Mouse (Mus musculus) right cerebral cortex, postnatal 4 days (tissue): Measurements from ENCODE around the gene Jam3.
"Not testable (repeated sequence)": the region's sequence is repeated elsewhere in the genome, so short reads cannot be mapped to it uniquely, and the experiment has no call there.

Experiments
- DNase-seq: peaks from one replicate; pipeline ENCODE4 v3.0.0-alpha.2; 2022

Jam3 gene

DNA sequence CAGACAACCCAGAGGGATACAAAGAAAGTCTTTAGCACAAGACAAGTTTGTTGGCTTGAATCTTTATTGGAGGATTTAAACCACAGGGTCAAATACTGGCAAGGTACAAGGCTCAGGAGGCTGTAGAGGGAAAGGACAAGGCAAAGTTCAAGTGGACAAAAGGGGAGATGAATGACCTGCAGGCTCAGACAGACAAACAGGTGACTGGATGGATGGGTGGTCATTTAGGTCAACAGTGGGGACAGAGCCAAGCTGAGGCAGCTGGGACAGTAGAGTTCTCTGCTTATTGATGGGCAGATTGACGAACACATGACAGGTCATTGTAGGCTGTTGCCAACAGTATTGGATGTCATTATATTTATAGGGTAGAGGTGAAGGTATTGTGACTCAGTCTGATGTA is 11.8 kb upstream of the Jam3 start:
- no peak for DNase-seq

- DNase-seq = no peak
Observed at GRCm38 (mm10) chr9:27165596-27165995, 10.4 kb upstream of the Jam3 start.

GRCm38 (mm10) chr9:27164957-27165356 is 9.7 kb upstream of the Jam3 start:
- DNase-seq = no peak

GRCm38 (mm10) chr9:27163661-27164060 is 8.4 kb upstream of the Jam3 start:
- not testable (repeated sequence) for DNase-seq

DNA sequence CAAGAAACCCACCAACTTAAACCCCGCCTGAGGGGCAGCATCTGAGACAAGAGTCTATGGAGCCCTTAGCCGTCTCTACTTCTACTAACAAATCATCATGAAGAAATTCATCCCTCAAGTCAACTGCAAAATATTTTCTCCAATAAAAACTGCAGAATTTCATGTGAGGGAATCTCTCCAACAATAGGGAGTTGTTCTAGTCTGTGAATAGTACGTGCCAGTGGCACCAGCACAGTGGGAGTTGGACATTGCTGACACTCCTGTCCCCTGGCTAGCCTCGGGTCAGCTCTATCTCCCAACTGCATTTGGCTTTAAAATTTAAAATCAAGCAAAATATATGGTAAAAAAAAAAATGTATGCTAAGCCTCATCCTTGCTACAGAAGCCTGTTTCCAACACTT is 1.4 kb downstream of the Jam3 start:
- no peak for DNase-seq

GRCm38 (mm10) chr9:27149836-27150235 is 5.4 kb downstream of the Jam3 start:
- DNase-seq = no peak

DNA sequence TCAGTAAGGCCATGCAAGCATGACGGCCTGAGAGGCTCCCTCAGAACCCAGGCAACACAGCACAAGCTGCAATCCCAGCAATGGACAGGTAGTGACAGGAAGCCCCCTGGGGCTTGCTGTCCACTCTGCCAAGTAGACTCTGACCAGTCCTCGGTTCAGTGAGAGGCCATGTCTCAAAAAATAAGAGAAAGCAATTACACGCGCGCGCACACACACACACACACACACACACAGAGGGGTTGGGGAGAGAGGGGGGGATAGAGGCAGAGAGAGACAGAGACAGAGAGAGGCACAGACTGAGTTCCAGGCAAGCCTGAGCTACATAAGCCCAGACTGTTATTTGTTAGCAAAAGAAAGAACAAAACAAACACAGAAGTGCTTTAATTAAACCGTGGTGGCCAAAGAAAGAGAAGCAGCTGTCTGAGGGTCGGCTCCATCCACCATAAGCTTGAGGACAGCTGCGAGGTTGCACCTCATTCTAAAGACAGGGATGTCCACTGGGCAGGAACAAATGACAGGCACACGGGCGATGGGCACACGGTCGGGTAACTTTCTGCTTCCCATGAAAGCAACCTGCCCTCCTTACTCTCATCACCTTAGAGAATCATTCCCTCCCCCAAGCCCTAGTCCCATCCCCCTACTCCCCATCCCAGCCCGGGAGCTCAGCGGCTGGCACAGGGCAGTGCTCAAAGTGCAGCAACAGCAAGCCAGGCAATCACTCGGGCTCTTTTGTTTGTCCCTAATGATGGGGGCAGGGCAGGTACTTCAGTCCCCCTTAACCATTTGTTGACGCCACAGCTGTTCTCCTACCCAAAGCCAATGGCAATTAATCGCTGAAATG is 6.4 kb downstream of the Jam3 start:
- no peak for DNase-seq

GRCm38 (mm10) chr9:27147946-27148345 is 7.3 kb downstream of the Jam3 start:
- no peak for DNase-seq

DNA sequence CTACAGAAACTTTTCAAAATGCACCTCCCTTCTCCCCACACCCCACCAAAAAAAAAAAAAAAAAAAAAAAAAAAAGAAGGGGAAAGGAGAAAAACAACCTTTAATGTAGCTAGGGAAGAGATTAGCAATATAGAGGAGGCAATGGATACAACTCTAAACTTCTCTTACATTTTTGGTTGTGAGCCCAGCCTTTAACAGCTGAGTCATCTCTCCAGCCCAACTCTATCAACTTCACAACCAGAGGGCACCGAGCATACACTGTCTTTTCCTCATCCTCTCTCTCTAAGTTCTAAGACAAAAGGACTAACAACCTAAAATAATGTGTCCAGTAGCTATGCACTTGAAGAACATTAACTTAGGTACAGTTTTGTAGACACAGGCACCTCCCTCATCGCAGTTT is 8.4 kb downstream of the Jam3 start:
- no peak for DNase-seq

- no peak for DNase-seq
Observed at GRCm38 (mm10) chr9:27144996-27145395, 10.2 kb downstream of the Jam3 start.

- DNase-seq = no peak
Observed at GRCm38 (mm10) chr9:27144271-27144840, 10.9 kb downstream of the Jam3 start.

DNA sequence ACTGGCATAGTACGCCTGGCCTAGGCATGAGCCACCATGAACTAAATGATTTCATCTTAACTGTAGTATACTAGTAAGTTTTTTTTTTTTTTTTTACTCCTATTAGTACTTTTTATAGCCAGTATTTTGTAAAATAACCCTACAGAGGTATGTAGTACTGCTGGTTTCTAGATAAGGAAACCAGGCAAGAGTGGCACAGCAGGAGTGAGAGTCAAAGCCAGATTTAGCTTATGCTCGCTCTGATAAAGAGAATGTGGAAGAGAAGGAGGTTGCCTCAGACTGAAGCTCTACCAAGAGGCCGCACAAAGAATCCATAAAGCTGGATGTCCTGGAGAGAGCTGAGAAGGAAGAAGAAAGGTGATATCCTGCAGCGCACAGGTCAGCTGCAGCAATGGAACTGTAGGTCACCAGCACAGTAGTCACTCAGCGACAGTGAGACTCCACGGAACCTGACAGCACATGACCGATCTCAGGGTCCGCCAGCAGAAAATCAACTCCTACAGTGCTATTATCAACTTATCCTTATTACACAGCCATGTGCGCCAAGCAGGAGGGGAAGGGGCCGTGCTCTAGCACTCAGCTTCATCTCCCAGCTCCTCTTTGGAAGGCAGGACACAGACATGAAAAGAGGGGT is 14.7 kb downstream of the Jam3 start:
- no peak for DNase-seq

DNA sequence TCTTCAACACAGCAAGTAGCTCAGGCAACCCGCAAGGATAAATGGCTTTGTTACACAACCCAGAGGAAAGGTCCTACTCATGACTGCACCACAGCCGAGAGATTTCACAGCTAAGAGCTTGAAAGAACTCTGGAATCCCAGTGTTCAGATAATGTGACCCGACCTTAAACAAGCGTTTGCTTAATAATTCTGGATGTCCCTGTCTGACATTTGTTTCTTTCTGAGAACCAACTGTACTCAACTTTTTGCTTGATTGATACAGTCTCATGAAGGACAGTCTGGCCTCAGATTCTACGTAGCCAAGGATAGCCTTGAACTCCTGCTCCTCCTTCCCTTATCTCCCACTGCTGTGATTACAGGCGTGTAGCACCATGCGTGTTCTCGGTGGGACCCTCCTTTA is 18.6 kb downstream of the Jam3 start:
- DNase-seq = no peak

GRCm38 (mm10) chr9:27135372-27135771 is 19.8 kb downstream of the Jam3 start:
- DNase-seq = no peak

DNA sequence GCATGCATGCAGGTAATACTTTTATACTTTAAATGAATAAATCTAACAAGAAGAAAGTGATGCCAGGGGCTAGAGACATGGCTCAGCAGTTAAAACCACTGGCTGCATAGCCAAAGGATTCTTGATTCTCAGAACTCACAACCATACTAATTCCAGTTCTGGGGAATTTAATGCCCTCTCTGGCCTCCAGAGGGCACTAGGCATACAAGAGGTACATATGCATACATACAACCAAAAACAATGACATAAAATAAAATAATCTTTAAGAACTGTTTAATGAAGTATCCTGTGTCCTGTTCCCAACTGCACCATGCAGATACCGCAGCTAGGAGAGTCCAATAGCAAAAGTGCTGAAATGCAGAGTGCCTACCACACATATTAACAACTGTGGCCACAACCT is 20.8 kb downstream of the Jam3 start:
- peak; percentile 34 for DNase-seq

DNA sequence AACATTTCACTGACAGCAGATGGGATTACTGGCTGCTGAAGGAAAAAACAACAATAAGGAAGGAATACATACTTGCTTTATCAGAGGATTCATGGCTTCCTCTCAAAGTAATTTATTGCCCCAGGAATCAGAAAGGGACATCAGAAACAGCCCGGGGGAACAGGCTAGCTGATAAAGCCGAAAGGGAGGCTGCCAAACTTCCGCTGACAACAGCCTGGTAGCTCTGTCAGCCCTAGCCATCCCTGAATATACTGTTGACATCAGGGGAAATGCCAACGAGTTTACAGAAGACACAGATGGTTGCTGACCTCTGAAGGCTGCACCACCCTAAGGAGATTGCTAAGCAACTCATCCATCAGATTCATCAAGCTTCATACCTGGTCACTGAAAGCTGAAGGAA is 26.6 kb downstream of the Jam3 start:
- no peak for DNase-seq

GRCm38 (mm10) chr9:27126543-27126942 is 28.7 kb downstream of the Jam3 start:
- DNase-seq = peak; percentile 34

DNA sequence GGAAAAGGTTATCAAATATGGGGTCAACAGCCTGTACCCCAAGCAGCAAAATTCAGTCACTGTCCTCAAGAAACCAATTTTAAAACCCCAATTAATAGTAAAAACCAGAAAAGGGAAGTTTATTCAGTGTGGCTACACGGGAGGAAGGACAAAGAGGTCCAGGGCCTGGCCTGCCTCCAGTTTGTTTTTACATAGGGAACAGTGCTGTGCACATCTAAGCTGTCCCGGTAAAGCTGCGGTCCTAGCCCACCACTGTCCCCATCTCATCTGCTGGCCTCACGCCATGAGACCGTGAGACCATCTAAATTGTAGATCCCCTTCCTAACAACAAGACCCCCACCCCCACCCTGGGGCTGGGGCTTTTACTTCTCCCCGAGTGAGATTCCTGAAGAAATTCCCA is 29.8 kb downstream of the Jam3 start:
- no peak for DNase-seq

GRCm38 (mm10) chr9:27123947-27124346 is 31.3 kb downstream of the Jam3 start:
- DNase-seq = no peak

DNA sequence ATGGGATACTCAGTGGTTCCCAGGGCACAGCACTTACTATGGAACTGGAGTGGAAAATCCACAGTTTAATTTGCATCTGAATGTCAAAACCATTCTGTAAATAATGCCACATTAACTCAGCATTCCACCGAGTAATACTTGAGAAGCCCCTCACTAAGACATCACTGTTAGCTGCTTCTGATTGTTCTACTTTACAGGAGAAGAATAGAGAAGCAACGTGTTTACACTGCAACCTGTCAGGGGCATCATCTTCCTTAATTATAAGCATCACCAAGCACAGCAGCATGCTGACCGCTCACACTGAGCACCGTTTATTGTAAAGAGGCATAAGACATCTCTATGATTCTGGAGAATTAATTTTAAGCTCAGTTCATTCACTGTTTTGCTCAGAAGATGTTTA is 32.3 kb downstream of the Jam3 start:
- no peak for DNase-seq

- DNase-seq = no peak
Observed at GRCm38 (mm10) chr9:27122076-27122475, 33.1 kb downstream of the Jam3 start.

DNA sequence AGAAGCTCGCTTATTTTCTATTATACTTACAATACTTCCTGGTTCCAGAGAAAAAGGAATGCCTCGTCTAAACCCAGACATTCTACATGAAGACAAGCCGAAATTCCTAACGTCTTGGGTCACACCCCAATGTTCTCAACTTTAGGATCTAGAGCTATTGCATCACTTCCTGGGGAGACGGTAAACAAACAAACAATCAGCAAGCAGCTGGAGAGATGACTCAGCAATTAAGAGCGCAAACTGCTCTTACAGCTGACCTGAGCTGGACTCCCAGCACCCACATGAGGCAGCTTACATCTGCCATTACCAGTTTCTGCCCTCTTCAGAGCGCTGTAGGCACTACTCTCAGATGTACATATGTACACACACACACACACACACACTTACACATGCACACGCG is 34.0 kb downstream of the Jam3 start:
- DNase-seq = no peak

DNA sequence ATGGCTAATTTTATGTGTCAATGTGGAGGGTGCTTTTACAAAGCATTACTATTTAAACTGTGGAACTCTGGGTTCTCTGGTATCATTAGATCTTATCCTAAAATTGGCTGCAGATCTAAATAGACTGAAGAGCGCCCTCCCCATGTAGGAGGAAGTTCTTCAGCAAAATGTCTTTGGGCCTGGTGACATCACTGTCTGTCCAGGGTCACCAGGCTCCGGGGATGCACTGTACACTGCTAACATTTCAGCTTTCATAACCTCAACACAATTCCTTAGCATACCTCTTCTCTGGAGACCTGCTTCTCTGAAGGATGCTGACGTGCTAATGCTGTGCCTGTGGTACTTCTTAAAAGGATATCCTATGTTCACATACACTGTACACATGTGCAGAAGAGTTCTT is 43.5 kb downstream of the Jam3 start:
- DNase-seq = no peak

DNA sequence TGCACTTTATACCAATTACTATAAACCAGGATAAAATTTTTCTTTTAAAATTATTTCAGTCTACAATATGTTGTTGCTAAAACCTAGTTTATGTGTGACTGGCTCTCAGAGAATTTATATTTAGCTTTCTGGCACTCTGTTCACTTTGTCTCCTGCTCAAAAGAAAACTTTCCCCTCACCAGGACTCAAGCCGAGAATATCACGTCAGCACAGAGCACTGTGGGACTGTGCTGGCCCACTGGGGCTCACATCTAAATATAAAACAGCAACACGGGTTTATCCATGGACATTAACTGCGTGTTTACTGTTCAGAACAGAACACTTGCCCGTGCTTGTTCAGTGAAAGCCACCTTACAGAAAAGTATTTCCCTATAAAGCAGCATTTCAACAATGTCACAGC is 44.5 kb downstream of the Jam3 start:
- no peak for DNase-seq
